Mouse (Mus musculus) liver, embryonic 11.5 days (tissue): Measurements from ENCODE around the gene Nr1h4. TPM values are rescaled to one million over a fixed set of nuclear protein-coding genes. Genes with fewer than 3 reads are reported as not detected.
A peak's percentile ranks its signal among the peaks of the same experiment; 100 is the strongest.

Experiments
- ATAC-seq: fragments of 200-750 bp; cut with Nextera tagmentation; replicated peaks from 2 replicates; pipeline ENCODE4 v1.8.0; 2017; ENCODE audit warnings: moderate number of reproducible peaks, mild to moderate bottlenecking, moderate TSS enrichment, moderate library complexity; ENCODE audit not compliant: low FRiP score
- DNase-seq: peaks from one replicate; pipeline ENCODE4 v3.0.0-alpha.2; 2017; ENCODE audit warnings: low spot score
- H3K27ac ChIP-seq: fragments of 300-500 bp; sonication (generic); 2 replicates; pipeline ENCODE4 v1.5.1; 2014; ENCODE audit warnings: mild to moderate bottlenecking, low read depth, low read length, control low read depth
- H3K27me3 ChIP-seq: fragments of 300-500 bp; sonication (generic); replicated peaks from 2 replicates; pipeline ENCODE4 v1.6.1; 2014; ENCODE audit warnings: low read length, mixed read lengths; ENCODE audit not compliant: control insufficient read depth, insufficient read depth
- H3K36me3 ChIP-seq: fragments of 300-500 bp; sonication (generic); 2 replicates; pipeline ENCODE4 v1.6.1; 2014; ENCODE audit warnings: mild to moderate bottlenecking, low read length, moderate library complexity, mixed read lengths; ENCODE audit not compliant: control insufficient read depth, insufficient read depth
- H3K4me1 ChIP-seq: fragments of 300-500 bp; sonication (generic); replicated peaks from 2 replicates; pipeline ENCODE4 v1.6.1; 2014; ENCODE audit warnings: low read length, mixed read lengths; ENCODE audit not compliant: control insufficient read depth, insufficient read depth
- H3K4me2 ChIP-seq: fragments of 300-500 bp; sonication (generic); 2 replicates; pipeline ENCODE4 v1.6.1; 2014; ENCODE audit warnings: mild to moderate bottlenecking, control low read depth, moderate library complexity
- H3K4me3 ChIP-seq: fragments of 300-500 bp; sonication (generic); 2 replicates; pipeline ENCODE4 v1.5.1; 2014; ENCODE audit warnings: low read depth, low read length, control low read depth
- H3K9ac ChIP-seq: fragments of 300-500 bp; sonication (generic); 2 replicates; pipeline ENCODE4 v1.6.1; 2014; ENCODE audit warnings: low read depth, low read length, control low read depth
- H3K9me3 ChIP-seq: fragments of 300-500 bp; sonication (generic); 2 replicates; pipeline ENCODE4 v1.6.1; 2016; ENCODE audit warnings: low read length, inconsistent platforms, mixed read lengths; ENCODE audit not compliant: control insufficient read depth
- WGBS: fragments of 180-500 bp; shearing (Covaris S2); extraction: QIAGEN DNeasy Blood & Tissue Kit; methylation state at CpG from one replicate; pipeline ENCODE4 v1.1.7; 2014; 5-methylcytosine and 5-hydroxymethylcytosine counted together
- polyA plus RNA-seq: library from polyadenylated mRNA; unstranded; fragments of >200 nt; fragmentation: Nextera tagmentation; extraction: Ambion mirVana; gene quantifications from 2 replicates; pipeline ENCODE4 v1.2.1, GENCODE M21; 2014

The Nr1h4 gene
- polyA plus RNA-seq, 1 experiment from 2014 or later, result 1.9 TPM

DNA sequence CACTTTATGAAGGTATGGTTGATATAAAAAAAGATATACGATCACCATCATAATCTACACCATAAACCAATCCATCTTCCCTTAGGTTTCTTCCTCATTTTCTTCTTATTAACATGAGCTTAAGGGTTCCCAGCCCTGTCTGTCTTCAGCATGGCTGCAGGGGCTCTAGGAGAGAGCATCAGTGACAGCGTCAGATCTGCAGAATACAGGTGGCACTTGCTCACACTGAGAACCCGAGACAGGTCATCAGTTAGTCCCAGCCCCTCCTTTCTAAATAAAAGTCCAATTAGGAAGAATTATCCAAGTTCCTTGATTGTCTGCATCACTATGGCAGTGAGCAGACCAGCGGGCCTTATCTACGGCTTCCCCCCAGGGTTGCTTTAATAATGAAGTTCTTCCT, 934 bp downstream of the Nr1h4 start:
- Histone ChIP-seq H3K4me1 (no peaks in the 10 kb centered on the region), H3K9ac (no peak overlapping the region), H3K27me3 (no peaks in the 10 kb centered on the region), H3K36me3 (no peaks in the 10 kb centered on the region), H3K9me3 (no peaks in the 10 kb centered on the region), H3K27ac (no peak overlapping the region), H3K4me3 (no peak overlapping the region), H3K4me2 (no peak overlapping the region)
- WGBS, result 75% methylated on average over 5 of the region's 5 CpGs
- DNase-seq, result no peak
- no peak for ATAC-seq

DNA sequence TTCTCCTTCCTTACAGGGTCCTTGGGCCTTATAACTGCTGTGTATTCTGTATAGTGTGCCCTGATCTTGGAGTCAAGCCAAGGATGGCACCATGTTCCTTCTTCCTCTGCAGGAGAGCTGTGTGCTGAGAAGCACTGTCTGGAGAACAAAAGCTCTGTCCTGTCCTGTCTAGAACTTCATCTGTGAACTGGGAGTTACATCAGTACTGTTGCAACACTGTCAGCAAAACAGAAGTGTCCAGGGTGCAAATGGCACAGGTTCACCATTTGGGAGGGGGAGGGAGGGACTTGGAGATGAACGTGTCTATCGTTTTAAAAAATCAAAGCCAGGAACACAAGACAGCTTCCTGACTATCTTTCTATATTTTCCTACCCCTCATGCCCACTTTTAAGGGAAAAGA, 1.4 kb downstream of the Nr1h4 start:
- WGBS, result 59% methylated on average over 2 of the region's 2 CpGs
- H3K27ac ChIP-seq, result no peak overlapping the region
- H3K9me3 ChIP-seq, result no peaks in the 10 kb centered on the region
- no peaks in the 10 kb centered on the region for H3K36me3 ChIP-seq
- no peaks in the 10 kb centered on the region for H3K4me1 ChIP-seq
- no peak overlapping the region for H3K4me2 ChIP-seq
- H3K4me3 ChIP-seq, result no peak overlapping the region
- ATAC-seq, result no peak
- H3K9ac ChIP-seq, result no peak overlapping the region
- no peaks in the 10 kb centered on the region for H3K27me3 ChIP-seq
- no peak for DNase-seq

GRCm38 (mm10) chr10:89531194-89531634, 2.2 kb downstream of the Nr1h4 start:
- Histone ChIP-seq H3K4me3 (no peak overlapping the region), H3K4me1 (no peaks in the 10 kb centered on the region), H3K4me2 (no peak overlapping the region), H3K36me3 (no peaks in the 10 kb centered on the region), H3K9ac (no peak overlapping the region), H3K27ac (no peak overlapping the region), H3K27me3 (no peaks in the 10 kb centered on the region), H3K9me3 (no peaks in the 10 kb centered on the region)
- 60% methylated on average over 5 of the region's 5 CpGs for WGBS
- peak; percentile 43 for ATAC-seq
- DNase-seq, result no peak

DNA sequence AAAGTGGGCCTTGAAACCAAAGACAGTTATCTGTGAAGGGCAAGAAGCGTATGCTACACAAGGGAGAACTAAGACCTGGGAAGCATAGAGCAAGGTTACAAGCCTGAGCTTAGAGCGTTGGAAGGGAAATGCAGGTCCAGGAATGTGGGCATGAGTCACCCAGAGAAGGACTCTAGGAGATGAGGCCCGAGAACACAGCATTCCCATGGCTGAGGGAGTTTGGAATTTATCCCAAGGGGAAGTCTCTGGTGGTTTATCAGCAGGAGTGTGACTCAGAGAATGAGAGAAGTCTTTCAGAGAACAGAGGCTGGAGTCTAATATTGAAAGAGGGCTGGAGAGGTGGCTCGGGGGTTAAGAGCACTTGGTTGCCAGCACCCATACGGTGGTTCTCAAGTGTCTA, 6.3 kb downstream of the Nr1h4 start:
- no peak overlapping the region for H3K27ac ChIP-seq
- WGBS, result 71% methylated on average over 5 of the region's 5 CpGs

DNA sequence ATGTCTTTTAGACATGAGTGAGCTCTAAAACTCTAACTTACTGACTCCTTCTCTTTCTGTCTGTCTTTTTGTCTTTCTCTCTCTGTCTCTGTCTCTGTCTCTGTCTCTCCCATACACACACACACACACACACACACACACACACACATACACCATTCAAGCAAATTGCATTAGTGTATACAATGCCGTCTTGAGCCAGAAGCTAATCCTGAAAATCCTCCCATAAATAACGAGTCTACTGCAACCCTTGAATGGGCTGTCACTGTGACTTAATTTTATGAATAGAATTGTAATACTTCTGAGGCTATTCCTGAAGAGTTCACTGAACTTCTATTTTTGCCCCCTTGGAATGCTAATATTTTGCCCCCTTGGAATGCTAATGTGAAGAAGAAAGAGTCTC, 7.6 kb downstream of the Nr1h4 start:
- H3K4me3 ChIP-seq, result no peak overlapping the region
- no peaks in the 10 kb centered on the region for H3K9me3 ChIP-seq
- ATAC-seq (no peak), DNase-seq (no peak)
- no peaks in the 10 kb centered on the region for H3K36me3 ChIP-seq
- 0 out of 2 replicates have a peak, but pooled peaks cover 4% of the 10 kb centered on the region for H3K4me1 ChIP-seq
- H3K27me3 ChIP-seq, result no peaks in the 10 kb centered on the region
- 87% methylated on average over 2 of the region's 2 CpGs for WGBS
- no peak overlapping the region for H3K9ac ChIP-seq
- no peak overlapping the region for H3K27ac ChIP-seq
- no peak overlapping the region for H3K4me2 ChIP-seq

More for the DNA sequence above, 6.3 kb downstream of the Nr1h4 start:
- Histone ChIP-seq H3K36me3 (no peaks in the 10 kb centered on the region), H3K9ac (no peak overlapping the region), H3K4me1 (0 out of 2 replicates have a peak, but pooled peaks cover 2% of the 10 kb centered on the region), H3K4me3 (no peak overlapping the region), H3K27me3 (no peaks in the 10 kb centered on the region), H3K4me2 (no peak overlapping the region), H3K9me3 (no peaks in the 10 kb centered on the region)
- no peak for ATAC-seq
- no peak for DNase-seq

DNA sequence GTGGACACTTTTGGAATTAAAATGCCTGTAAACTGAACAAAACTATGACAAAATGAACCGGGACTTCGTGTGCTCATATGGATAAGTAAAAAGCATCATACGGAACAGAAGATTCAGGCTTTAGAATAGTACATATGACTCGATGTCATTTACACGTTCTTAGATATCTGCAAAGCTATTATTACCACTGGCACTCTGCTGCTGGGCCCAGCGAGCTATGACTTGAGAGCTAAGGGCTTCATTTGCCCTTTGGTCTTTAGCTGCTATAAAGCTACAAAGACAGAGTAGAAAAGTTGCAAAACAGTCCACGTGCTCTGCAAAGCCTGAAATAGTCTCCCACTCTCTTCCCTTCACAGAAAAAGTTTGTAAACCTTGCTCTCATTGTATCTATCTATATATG, 10.9 kb downstream of the Nr1h4 start:
- 77% methylated on average over 7 of the region's 7 CpGs for WGBS
- no peaks in the 10 kb centered on the region for H3K36me3 ChIP-seq
- no peak overlapping the region for H3K27ac ChIP-seq
- H3K4me3 ChIP-seq, result no peak overlapping the region
- H3K4me2 ChIP-seq, result no peak overlapping the region
- no peaks in the 10 kb centered on the region for H3K27me3 ChIP-seq
- H3K9ac ChIP-seq, result no peak overlapping the region
- DNase-seq (no peak), ATAC-seq (no peak)
- peaks cover 4% of the 10 kb centered on the region; the same call in 1 of the 2 replicates for H3K4me1 ChIP-seq
- H3K9me3 ChIP-seq, result no peaks in the 10 kb centered on the region

GRCm38 (mm10) chr10:89521790-89522431, 11.5 kb downstream of the Nr1h4 start:
- 54% methylated on average over 9 of the region's 9 CpGs for WGBS
- Histone ChIP-seq H3K27me3 (no peaks in the 10 kb centered on the region), H3K27ac (no peak overlapping the region), H3K4me2 (no peak overlapping the region), H3K9me3 (no peaks in the 10 kb centered on the region), H3K4me1 (peaks cover 4% of the 10 kb centered on the region; the same call in 1 of the 2 replicates), H3K4me3 (no peak overlapping the region), H3K36me3 (no peaks in the 10 kb centered on the region), H3K9ac (no peak overlapping the region)
- no peak for DNase-seq
- ATAC-seq, result no peak; the same call in 1 of the 2 replicates

DNA sequence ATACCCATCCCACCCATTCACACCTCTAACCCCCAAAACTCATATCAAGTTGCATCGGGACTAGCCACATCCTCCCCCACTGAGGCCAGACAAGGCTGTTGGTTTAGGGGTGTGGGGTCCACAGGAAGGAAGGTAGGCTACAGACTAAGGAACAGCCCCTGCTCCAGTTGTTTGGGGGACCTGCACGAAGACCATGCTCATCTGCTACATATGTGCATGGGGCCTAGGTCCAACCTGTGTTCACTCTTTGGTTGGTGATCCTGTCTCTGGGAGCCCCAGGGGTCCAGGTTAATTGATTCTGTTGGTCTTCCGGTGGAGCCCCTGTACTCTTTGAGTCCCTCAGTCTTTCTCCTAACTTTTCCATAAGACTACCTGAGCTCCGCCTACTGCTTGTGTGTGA, 13.0 kb downstream of the Nr1h4 start:
- H3K9me3 ChIP-seq, result no peaks in the 10 kb centered on the region

DNA sequence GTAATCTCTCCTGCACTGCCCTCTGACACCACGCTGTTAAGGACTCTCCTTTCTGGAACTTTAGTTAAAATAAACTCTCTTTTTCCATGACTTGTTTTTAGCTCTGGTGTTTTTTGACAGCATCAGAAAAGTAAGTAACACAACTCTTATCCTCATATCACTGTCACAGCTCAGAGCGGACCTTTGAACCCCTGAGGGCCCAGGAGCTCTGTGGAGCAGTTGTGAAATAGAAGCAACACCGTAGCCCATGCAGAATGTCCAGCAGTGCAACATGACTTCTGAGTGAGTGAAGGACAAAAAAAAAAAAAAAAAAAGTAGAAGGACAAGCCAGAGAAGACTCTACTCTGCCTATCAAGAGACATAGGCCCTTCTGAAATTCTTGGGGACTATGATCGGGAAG, 14.2 kb downstream of the Nr1h4 start:
- peak; percentile 41; the same call in 1 of the 2 replicates for ATAC-seq
- no peak overlapping the region for H3K27ac ChIP-seq

More for the DNA sequence above, 13.0 kb downstream of the Nr1h4 start:
- Histone ChIP-seq H3K4me2 (no peak overlapping the region), H3K4me3 (no peak overlapping the region), H3K4me1 (peaks cover 4% of the 10 kb centered on the region; the same call in 1 of the 2 replicates), H3K36me3 (no peaks in the 10 kb centered on the region), H3K27me3 (no peaks in the 10 kb centered on the region), H3K9ac (no peak overlapping the region), H3K27ac (no peak overlapping the region)
- no peak for ATAC-seq
- WGBS, result 83% methylated on average over 4 of the region's 4 CpGs
- no peak for DNase-seq

More for the DNA sequence above, 14.2 kb downstream of the Nr1h4 start:
- no peaks in the 10 kb centered on the region for H3K27me3 ChIP-seq
- no peak for DNase-seq
- H3K9ac ChIP-seq, result no peak overlapping the region
- peaks cover 4% of the 10 kb centered on the region; the same call in 1 of the 2 replicates for H3K4me1 ChIP-seq
- WGBS, result 75% methylated on average over 4 of the region's 4 CpGs
- H3K36me3 ChIP-seq, result no peaks in the 10 kb centered on the region
- no peak overlapping the region for H3K4me3 ChIP-seq
- H3K4me2 ChIP-seq, result no peak overlapping the region
- no peaks in the 10 kb centered on the region for H3K9me3 ChIP-seq
